Mouse (Mus musculus) T-cell, adult 2 months (primary cell): ENCODE data around the gene Scgb1b15.
"Not testable (repeated sequence)": the region's sequence is repeated elsewhere in the genome, so short reads cannot be mapped to it uniquely, and the experiment has no call there.

Experiments
- DNase-seq: peaks from one replicate; pipeline ENCODE4 v3.0.0; 2022; ENCODE audit warnings: low spot score

Scgb1b15 gene

GRCm38 (mm10) chr7:32836254-32836653 is at the start of gene Scgb1b15:
Scgb1b15 (plus strand) TSS chr7:32836554.
- not testable (repeated sequence) for DNase-seq

DNA sequence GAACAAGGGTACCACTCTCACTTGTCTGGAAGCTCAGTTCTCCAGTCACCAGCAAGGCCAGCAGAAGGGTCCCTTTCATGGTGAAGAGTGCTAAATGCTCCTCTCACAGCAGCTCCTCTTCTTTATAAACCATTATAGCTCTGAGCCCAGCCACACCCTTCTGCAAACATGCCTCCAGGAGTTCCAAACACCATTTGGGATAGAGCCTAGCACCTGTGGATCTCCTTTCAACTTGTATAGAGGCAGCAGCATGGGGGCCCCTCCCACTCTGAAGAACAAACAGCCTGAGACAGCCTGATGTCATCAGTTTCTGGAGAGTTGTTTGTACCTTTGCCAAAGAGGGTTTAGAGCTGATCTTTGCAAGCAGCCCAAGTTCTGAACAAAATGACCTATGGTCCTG is 6.8 kb upstream of the Scgb1b15 start, which contains the start of gene Scgb2b15:
Gene Scgb2b15 (minus strand): TSS at position 101 of the 400 bp plus-strand sequence.
- not testable (repeated sequence) for DNase-seq
